Mouse (Mus musculus): ENCODE data around the gene Palm2. TPM values are rescaled to one million over a fixed set of nuclear protein-coding genes. Genes with fewer than 3 reads are reported as not detected.

The Palm2 gene
- polyA plus RNA-seq, 1 experiment, result 0.05 TPM

GRCm38 (mm10) chr4:57511734-57512133 lies 77.7 kb downstream of the Palm2 start:
- TF ChIP-seq CTCF (conservative IDR thresholded peaks at IDR 0.05; ENCODE audit: insufficient read depth, insufficient read length, low read depth, low read length) (no peak), POLR2A (IDR thresholded peaks at IDR 0.05; ENCODE audit: low read depth, low read length) (no peak)
- H3K27ac ChIP-seq (ENCODE audit: insufficient read depth, low read depth, low read length), result no peak overlapping the region
- no peaks in the 10 kb centered on the region for H3K27me3 ChIP-seq (replicated peaks; ENCODE audit: control insufficient read depth, insufficient read depth, low read length)
- peak; percentile 66 for DNase-seq
- H3K4me3 ChIP-seq (ENCODE audit: insufficient read depth, low read depth, low read length), result no peak overlapping the region
- H3K36me3 ChIP-seq (ENCODE audit: control insufficient read depth, insufficient read depth, low read length), result no peaks in the 10 kb centered on the region
- 78% methylated on average over 1 of the region's 1 CpGs for WGBS
- peaks cover 3% of the 10 kb centered on the region; the same call in 1 of the 2 replicates for H3K4me1 ChIP-seq (ENCODE audit: control insufficient read depth, insufficient read depth, low read length)

DNA sequence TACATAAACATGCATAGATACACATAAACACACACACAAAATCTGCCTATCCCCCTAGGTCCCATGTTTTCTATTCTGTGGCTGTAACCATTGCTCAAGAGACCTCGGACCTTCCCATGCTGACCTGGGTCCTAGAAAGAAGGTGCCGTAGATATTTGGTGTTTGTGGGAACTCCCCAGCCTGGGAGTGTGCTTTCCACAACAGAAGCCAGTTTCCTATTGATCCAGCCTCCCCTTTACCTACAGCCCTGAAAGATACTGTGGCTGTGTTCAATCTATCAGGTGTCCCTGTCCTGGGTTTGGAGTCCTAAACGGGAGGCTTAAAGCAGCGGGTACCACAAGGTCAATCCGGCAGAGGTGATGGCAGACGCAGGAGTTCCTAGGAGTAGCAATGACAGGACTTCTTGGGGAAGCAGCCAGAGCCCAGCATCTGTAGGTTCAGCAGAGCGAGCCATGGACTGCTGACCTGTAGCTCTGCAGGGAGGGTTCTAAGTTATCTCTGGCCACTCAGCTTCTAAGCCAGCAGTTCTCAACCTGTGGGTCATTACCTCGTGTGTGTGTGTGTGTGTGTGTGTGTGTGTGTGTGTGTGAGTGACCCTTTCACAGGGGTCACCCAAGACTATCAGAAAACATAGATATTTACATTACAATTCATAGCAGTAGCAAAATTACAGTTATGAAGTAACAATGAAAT lies 79.3 kb downstream of the Palm2 start:
- DNase-seq, result no peak
- no peaks in the 10 kb centered on the region for H3K36me3 ChIP-seq (ENCODE audit: control insufficient read depth, insufficient read depth, low read length)
- no peak overlapping the region for H3K27ac ChIP-seq (ENCODE audit: insufficient read depth, low read depth, low read length)
- H3K4me3 ChIP-seq (ENCODE audit: insufficient read depth, low read depth, low read length), result no peak overlapping the region
- WGBS, result 73% methylated on average over 8 of the region's 8 CpGs
- no peak for TF ChIP-seq POLR2A (IDR thresholded peaks at IDR 0.05; ENCODE audit: low read depth, low read length)
- no peak for TF ChIP-seq CTCF (conservative IDR thresholded peaks at IDR 0.05; ENCODE audit: insufficient read depth, insufficient read length, low read depth, low read length)
- H3K27me3 ChIP-seq (replicated peaks; ENCODE audit: control insufficient read depth, insufficient read depth, low read length), result no peaks in the 10 kb centered on the region
- peaks cover 3% of the 10 kb centered on the region; the same call in 1 of the 2 replicates for H3K4me1 ChIP-seq (ENCODE audit: control insufficient read depth, insufficient read depth, low read length)

DNA sequence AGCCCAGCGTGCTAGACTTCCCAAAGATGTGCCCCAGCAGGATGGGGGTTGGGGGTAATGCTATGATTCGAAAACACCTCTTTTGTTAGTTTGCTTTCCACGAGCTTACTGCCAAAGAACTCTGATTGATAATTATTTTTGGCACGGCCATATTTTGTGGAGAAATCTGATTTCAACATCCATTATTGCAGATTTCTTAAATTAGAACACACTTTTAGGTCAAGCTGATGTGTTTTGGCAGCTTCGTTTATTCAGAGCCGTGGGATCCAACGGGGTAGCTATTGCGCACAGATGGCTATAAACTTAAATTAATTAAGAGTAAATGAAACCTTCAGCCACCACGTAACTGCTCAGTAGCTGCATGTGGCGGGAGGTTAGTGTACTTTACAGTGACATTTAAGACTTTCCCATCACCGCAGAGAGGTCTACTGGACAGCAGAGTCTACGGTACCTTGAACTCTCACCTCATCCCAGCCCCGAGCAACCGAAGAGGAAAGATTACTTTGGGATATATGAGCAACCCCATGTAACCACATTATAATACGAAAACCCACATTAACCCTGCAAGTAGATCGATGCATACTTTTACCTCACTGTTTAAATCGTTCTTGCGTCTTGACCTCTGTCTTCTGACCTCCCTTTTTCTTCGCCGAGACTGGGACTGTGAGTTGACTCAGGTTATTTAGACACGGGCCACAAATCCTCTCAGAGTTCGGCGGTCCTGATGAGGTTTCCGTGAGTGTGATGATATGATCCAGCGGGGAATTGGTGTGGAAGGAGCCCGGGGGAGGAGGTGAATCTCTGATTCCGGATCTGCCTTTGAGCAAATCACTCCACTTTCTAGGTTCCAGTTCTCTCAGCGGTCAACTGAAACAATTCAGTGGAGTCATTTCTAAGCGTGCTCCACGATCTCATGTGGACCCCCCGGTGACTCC lies 80.2 kb downstream of the Palm2 start:
- no peak overlapping the region for H3K27ac ChIP-seq (ENCODE audit: insufficient read depth, low read depth, low read length)
- H3K4me3 ChIP-seq (ENCODE audit: insufficient read depth, low read depth, low read length), result no peak overlapping the region
- TF ChIP-seq CTCF (conservative IDR thresholded peaks at IDR 0.05; ENCODE audit: insufficient read depth, insufficient read length, low read depth, low read length), result no peak
- H3K27me3 ChIP-seq (replicated peaks; ENCODE audit: control insufficient read depth, insufficient read depth, low read length), result no peaks in the 10 kb centered on the region
- H3K4me1 ChIP-seq (ENCODE audit: control insufficient read depth, insufficient read depth, low read length), result peaks cover 3% of the 10 kb centered on the region; the same call in 1 of the 2 replicates
- WGBS, result 45% methylated on average over 31 of the region's 31 CpGs
- no peak for DNase-seq
- H3K36me3 ChIP-seq (ENCODE audit: control insufficient read depth, insufficient read depth, low read length), result no peaks in the 10 kb centered on the region

GRCm38 (mm10) chr4:57515356-57515755 lies 81.3 kb downstream of the Palm2 start:
- Histone ChIP-seq H3K36me3 (ENCODE audit: control insufficient read depth, insufficient read depth, low read length) (no peaks in the 10 kb centered on the region), H3K27me3 (replicated peaks; ENCODE audit: control insufficient read depth, insufficient read depth, low read length) (no peaks in the 10 kb centered on the region), H3K4me1 (ENCODE audit: control insufficient read depth, insufficient read depth, low read length) (peaks cover 3% of the 10 kb centered on the region; the same call in 1 of the 2 replicates), H3K4me3 (ENCODE audit: insufficient read depth, low read depth, low read length) (no peak overlapping the region), H3K27ac (ENCODE audit: insufficient read depth, low read depth, low read length) (no peak overlapping the region)
- no peak for DNase-seq
- WGBS, result 66% methylated on average over 2 of the region's 2 CpGs
- TF ChIP-seq CTCF (conservative IDR thresholded peaks at IDR 0.05; ENCODE audit: insufficient read depth, insufficient read length, low read depth, low read length), result no peak
- TF ChIP-seq POLR2A (IDR thresholded peaks at IDR 0.05; ENCODE audit: low read depth, low read length), result no peak

DNA sequence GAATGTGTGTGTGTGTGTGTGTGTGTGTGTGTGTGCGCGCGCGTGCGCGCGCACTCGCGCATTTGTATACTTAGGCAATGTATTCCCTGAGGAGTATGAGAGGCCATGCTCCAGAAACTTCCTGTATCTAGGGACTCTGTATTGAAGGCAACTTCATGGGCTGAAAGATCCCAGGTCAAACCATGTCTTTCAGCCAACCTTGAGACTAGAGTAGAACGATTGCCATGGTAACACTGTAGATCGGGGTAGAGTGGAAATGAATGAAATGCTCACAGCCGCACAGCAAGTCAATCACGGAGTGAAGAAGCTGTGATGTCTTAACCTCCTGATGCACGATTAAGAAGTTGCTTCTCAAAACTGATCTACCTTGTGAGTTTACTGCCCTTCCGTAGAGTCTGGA lies 89.4 kb downstream of the Palm2 start:
- H3K27ac ChIP-seq (ENCODE audit: insufficient read depth, low read depth, low read length), result no peak overlapping the region
- H3K4me3 ChIP-seq (ENCODE audit: insufficient read depth, low read depth, low read length), result no peak overlapping the region
- WGBS, result 95% methylated on average over 15 of the region's 15 CpGs
- no peaks in the 10 kb centered on the region for H3K4me1 ChIP-seq (ENCODE audit: control insufficient read depth, insufficient read depth, low read length)
- H3K27me3 ChIP-seq (replicated peaks; ENCODE audit: control insufficient read depth, insufficient read depth, low read length), result no peaks in the 10 kb centered on the region
- DNase-seq, result no peak
- no peaks in the 10 kb centered on the region for H3K36me3 ChIP-seq (ENCODE audit: control insufficient read depth, insufficient read depth, low read length)
- no peak for TF ChIP-seq CTCF (conservative IDR thresholded peaks at IDR 0.05; ENCODE audit: insufficient read depth, insufficient read length, low read depth, low read length)
- no peak for TF ChIP-seq POLR2A (IDR thresholded peaks at IDR 0.05; ENCODE audit: low read depth, low read length)

- Histone ChIP-seq H3K27ac (ENCODE audit: insufficient read depth, low read depth, low read length) (no peak overlapping the region), H3K36me3 (ENCODE audit: control insufficient read depth, insufficient read depth, low read length) (no peaks in the 10 kb centered on the region), H3K27me3 (replicated peaks; ENCODE audit: control insufficient read depth, insufficient read depth, low read length) (no peaks in the 10 kb centered on the region), H3K4me1 (ENCODE audit: control insufficient read depth, insufficient read depth, low read length) (no peaks in the 10 kb centered on the region), H3K4me3 (ENCODE audit: insufficient read depth, low read depth, low read length) (no peak overlapping the region)
- WGBS, result 76% methylated on average over 3 of the region's 3 CpGs
- DNase-seq, result no peak
- TF ChIP-seq POLR2A (IDR thresholded peaks at IDR 0.05; ENCODE audit: low read depth, low read length) (no peak), CTCF (conservative IDR thresholded peaks at IDR 0.05; ENCODE audit: insufficient read depth, insufficient read length, low read depth, low read length) (no peak)
Observed at GRCm38 (mm10) chr4:57524461-57524860, 90.4 kb downstream of the Palm2 start.
